Mouse (Mus musculus): Measurements from ENCODE around the gene Mettl16.
"Not testable (repeated sequence)": the region's sequence is repeated elsewhere in the genome, so short reads cannot be mapped to it uniquely, and the experiment has no call there.

Mettl16 gene

GRCm38 (mm10) chr11:74772386-74772785 is 1.8 kb downstream of the Mettl16 start:
- DNase-seq (ENCODE audit: low read depth, low spot score): no peak

DNA sequence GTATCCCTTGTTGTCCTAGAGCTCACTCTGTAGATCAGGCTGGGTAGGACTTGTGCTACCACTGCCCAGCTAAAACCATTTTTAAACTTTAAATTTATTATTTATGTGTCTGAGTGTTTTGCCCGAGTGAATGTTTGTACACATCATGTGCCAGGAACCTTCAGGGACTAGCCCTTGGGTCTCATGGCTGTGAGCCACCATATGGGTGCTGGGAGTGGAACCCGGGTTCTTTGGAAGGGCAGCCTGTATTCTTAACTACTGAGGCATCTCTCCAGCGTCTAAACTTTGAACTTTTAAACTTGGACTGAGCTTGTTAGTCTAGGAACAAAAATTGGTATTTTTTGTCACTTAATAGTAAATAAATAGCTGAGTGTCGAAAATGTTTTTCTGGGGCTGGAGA is 22.2 kb downstream of the Mettl16 start:
- no peak for DNase-seq (ENCODE audit: low read depth, low spot score)

- no peak for DNase-seq (ENCODE audit: low read depth, low spot score)
Measured at GRCm38 (mm10) chr11:74800658-74801057, 30.0 kb downstream of the Mettl16 start.

DNA sequence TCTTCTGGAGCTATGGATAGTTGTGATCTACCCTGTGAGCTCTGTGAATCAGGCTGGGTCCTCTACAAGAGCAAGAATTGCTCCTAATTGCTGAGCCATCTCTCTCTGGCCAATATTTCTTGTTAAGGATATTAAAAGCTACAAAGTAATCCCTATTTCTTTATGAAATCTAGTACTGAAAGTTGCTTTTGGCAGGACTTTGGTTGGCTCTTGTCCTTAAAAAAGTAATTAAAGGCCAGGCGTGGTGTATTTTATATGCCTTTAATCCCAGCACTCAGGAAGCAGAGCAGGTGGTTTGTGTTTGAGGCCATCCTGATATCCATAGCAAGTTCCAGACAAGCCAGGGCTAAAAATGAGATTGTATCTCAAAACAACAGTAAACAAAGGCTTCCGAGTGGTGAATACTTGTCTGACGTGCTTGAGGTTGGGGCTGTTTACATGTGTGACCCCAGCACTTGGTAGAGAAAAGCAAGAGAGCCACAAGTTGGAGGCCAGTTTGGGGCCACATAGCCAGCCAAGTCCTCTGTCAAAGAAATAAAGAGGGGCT is 33.5 kb downstream of the Mettl16 start:
- no peak for DNase-seq (ENCODE audit: low read depth, low spot score)

DNA sequence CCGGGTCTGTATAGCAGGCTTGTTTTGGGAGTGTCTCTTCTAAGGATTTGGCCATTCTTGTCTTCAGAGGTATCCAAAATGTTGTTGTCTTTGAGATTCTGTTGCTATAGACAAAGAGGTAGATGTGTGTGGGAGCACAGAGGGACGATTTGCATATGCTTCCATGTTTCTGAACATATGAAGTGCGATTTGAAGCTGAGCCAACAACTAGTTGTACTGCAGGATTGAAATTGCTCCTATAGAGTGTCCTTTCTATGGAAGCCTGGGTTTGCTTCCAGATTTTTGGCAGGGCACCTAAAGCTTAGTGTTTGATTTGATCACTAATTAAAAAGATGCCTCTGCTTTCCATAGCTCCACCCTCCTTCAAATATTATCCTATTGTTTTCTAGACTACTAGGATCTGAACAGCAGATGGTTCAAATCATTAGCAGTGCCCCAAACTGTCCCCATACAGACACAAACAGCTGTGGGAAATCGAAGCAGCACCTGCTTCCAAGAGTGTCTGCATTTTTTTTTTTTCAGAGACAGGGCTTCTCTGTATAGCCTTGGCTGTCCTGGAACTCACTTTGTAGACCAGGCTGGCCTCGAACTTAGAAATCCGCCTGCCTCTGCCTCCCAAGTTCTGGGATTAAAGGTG is 36.7 kb downstream of the Mettl16 start:
- DNase-seq (ENCODE audit: low read depth, low spot score): no peak

GRCm38 (mm10) chr11:74808251-74808853 is 37.7 kb downstream of the Mettl16 start:
- no peak for DNase-seq (ENCODE audit: low read depth, low spot score)

DNA sequence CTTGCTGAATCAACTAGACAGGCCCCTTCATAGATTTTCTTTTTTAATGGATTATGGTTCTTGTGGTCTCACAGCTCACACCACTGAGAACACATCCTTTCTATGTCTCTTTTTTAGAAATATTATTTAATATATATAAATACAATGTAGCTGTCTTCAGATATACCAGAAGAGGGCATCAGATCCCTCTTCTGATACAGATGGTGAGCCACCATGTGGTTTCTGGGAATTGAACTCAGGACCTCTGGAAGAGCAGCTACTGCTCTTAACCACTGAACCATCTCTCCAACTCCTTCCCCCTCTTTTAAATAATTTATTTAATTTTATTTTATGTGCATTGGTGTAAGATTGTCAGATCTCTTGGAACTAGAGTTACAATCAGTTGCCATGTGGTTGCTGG is 39.5 kb downstream of the Mettl16 start:
- DNase-seq (ENCODE audit: low read depth, low spot score): no peak

DNA sequence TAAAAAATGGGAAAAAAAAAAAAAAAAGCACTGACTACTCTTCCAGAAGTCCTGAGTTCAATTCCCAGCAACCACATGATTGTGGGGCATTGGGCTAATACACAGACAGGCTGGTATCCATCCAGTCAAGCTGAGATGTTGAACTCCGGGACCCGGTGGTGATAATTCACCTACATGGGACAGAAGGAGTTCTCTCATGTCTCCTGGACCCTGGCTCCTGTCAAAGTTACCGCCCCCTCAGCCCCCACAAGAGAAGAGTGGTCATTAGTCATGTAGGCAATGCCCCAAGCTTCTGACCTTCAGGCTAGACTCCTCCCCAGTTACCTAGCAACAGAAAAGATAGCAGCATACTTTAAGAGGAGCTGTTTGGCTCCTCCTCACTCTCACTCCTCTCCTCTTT is 40.4 kb downstream of the Mettl16 start:
- DNase-seq (ENCODE audit: low read depth, low spot score): not testable (repeated sequence)

- no peak for DNase-seq (ENCODE audit: low read depth, low spot score)
Measured at GRCm38 (mm10) chr11:74811538-74811937, 40.9 kb downstream of the Mettl16 start.

DNA sequence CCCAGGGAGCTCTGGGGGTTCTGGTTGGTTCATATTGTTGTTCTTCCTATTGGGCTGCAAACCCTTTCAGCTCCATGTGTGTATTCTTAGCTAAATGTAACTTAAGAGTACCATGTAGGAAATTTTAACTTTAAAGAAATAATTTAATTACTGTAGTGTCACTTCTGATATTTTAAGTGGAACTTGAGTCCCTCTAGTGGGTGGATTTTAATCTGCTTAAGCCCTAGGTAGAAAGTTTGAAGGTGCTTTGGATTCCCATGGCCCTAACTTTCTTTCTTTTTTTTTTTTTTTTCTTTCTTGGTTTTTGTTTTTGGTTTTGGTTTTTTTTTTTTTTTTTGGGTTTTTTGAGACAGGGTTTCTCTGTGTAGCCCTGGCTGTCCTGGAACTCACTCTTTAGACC is 45.2 kb downstream of the Mettl16 start:
- no peak for DNase-seq (ENCODE audit: low read depth, low spot score)

DNA sequence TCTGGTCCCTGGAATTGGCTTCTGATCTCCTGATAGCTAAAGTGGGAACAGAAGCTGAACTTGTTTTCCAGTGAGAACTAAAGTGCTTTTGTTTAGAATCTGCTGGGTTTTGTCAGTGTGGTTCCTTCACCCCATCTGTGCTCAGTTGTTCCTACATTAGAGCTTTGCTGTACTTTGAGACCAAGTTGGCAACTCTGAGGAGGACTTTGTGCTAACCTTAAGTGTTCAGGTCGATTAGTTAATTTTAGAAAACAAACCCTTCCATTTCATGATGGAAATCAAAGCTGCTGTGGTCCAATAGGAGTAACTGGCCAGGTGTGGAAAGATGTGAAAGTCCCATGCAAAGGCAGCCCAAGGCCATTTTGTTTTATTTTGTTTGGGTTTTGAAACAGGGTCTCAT is 50.3 kb downstream of the Mettl16 start:
- no peak for DNase-seq (ENCODE audit: low read depth, low spot score)

GRCm38 (mm10) chr11:74821463-74821862 is 50.8 kb downstream of the Mettl16 start:
- DNase-seq (ENCODE audit: low read depth, low spot score): no peak

GRCm38 (mm10) chr11:74822746-74823440 is 52.3 kb downstream of the Mettl16 start:
- DNase-seq (ENCODE audit: low read depth, low spot score): no peak

DNA sequence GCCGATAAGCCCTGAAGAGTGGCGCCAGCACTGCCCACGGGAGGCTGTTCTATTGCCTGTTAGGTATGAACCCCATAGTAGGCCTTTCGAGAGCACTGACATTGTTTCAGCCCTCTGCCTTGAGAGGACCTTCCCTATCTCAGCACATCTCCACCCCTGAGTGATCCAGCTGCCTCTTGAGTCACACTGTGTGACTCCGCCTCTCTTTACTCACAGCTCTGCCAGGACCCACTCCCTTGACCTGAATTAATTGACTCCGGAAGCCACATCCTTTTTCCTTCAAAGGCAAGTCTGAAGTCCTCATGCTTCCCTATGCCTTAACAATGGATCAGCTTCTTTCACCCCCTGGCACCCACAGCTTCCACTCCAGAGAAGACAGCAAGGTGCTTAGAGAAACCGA is 55.5 kb downstream of the Mettl16 start:
- no peak for DNase-seq (ENCODE audit: low read depth, low spot score)

GRCm38 (mm10) chr11:74826702-74827101 is 56.1 kb downstream of the Mettl16 start:
- no peak for DNase-seq (ENCODE audit: low read depth, low spot score)

DNA sequence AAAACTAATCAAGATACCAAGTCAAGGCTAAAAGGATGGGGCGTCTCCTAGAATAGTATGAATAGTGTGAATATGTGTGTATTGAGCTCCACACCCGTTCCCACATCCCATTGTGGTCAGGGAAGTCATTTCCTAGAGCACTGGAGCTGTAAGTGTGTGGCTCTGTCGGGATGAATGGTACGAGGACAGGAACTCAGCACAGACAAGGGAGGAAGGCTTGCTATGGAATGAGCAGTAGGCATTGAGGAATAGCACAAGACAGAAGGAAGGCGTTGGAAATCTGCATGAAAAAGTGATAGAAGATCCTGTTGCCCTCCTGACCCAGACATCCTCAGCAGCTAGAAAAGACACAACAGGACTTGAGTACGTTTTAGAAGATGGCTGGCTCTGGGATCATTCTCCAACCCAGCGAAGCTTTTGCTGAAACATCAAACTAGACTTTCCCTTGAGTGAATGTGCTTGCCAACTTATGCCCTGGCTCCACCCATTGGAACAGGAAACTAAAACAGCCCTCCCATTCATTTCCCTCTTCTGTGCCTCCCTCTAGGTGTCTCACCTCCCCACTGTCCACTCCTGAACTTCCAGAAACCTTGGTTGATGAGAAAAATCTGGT is 57.3 kb downstream of the Mettl16 start:
- no peak for DNase-seq (ENCODE audit: low read depth, low spot score)

- no peak for DNase-seq (ENCODE audit: low read depth, low spot score)
Measured at GRCm38 (mm10) chr11:74828404-74828931, 57.8 kb downstream of the Mettl16 start.

GRCm38 (mm10) chr11:74828965-74829550 is 58.4 kb downstream of the Mettl16 start:
- no peak for DNase-seq (ENCODE audit: low read depth, low spot score)

GRCm38 (mm10) chr11:74829812-74830211 is 59.2 kb downstream of the Mettl16 start:
- DNase-seq (ENCODE audit: low read depth, low spot score): peak; percentile 88

- peak; percentile 98 for DNase-seq (ENCODE audit: low read depth, low spot score)
Measured at GRCm38 (mm10) chr11:74830256-74831161, 59.9 kb downstream of the Mettl16 start, which contains the start of gene Mnt. Gene Mnt (plus strand): TSS chr11:74830920.
